Mouse (Mus musculus): ENCODE results near the gene Olfr259.

Olfr259 gene

DNA sequence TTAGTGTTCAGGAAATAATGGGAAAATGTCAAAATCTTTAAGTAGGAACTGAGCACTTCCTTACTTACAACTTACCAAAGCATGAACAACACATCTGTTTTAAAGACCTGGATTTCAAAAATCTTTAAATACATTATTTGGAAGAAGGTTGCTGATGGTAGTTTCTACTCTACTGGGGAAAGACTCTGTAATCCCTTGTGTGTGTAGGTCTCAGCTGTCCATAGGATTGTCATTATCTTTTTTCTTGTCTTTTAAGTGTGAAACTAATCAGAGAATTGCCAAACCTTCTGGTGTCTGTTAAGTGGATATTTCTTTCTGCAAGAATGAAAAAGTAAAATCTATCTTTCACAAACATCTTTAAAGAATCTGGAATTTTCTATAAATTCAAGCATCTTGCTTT, at the start of gene Olfr259:
Olfr259 (minus strand) TSS at position 101 of the 400 bp plus-strand sequence.
- DNase-seq (ENCODE audit: low spot score in 2 of 2): no peak

DNA sequence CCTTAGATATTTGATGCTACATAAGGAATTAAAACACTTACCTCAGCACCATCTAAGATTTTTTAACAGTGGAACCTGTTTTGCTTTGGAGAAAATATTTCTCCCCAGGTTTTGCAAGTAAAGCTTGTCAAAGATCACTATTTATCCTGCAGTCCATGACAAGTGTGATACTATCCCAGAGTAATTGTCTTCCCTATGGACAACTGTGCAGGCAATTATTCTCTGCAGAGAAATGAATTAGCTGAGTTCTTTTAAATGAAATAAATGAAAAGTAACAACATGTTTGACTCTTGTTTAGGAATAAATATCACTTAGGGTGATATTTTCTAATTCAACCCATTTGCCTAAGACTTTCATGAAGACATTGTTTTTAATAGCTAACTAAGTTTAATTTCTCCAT, 38.2 kb upstream of the Olfr259 start, which contains the start of gene Olfr1111:
Olfr1111 (minus strand) TSS at position 101 of the 400 bp plus-strand sequence.
- DNase-seq (ENCODE audit: low spot score in 2 of 2): no peak

DNA sequence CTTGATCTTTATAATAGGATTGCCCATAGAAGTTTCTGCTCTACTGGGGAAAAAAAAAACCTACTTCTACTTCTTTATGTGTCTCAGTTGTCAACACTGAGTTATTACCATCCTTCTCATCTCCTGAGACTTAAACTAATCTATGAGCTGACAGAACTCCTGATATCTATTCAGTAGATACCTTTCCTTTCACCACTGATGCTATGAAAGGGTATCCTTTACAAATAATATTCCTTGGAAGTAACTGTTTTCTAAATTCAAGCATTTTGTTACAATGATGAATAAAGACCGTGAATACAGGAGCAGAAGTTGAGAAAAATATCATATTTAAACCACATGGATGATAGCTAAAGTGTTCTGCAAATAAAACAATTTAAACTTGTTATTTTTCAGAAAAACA, 25.8 kb upstream of the Olfr259 start, which contains the start of gene Olfr1110:
Olfr1110 (minus strand) TSS at position 101 of the 400 bp plus-strand sequence.
- DNase-seq (ENCODE audit: low spot score in 2 of 2): no peak

- no peak for DNase-seq (ENCODE audit: low spot score in 2 of 2)
Observed at GRCm38 (mm10) chr2:87095908-87096307, 18.5 kb downstream of the Olfr259 start, which contains the start of gene Olfr1109. Olfr1109 (minus strand) TSS chr2:87096008.

- no peak for DNase-seq (ENCODE audit: low spot score in 2 of 2)
Observed at GRCm38 (mm10) chr2:87075717-87076116, 38.6 kb downstream of the Olfr259 start, which contains the start of gene Olfr1107. Olfr1107 (minus strand) TSS chr2:87075817.
